Mouse (Mus musculus): Measurements from ENCODE around the gene Cars.

DNA sequence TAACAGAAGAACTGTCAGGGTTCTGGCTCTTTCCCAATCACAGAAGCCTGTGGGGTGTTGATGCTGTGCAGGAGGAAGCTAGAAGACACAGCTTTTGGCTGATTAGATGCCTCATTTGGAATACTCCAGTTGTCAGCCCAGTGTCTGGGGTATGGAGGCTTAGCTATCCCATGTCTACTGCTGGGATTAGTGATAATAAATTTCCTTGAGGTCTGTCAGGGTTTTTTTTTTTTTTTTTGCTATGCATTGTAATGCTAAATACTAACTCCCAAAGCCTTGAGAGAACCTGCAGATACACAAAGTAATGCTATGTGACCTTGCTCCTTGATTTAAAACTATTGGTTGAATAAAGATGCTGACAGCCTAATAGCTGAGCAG is 88.6 kb downstream of the Cars start:
- TF ChIP-seq CTCF (IDR thresholded peaks at IDR 0.05; ENCODE audit: borderline replicate concordance, extremely low read depth, insufficient read depth, insufficient read length) (no peak), POLR2A (IDR thresholded peaks at IDR 0.05; ENCODE audit: borderline replicate concordance, extremely low read depth, insufficient read depth, insufficient read length, poor library complexity, severe bottlenecking) (no peak)

All from brain, embryonic 14.5 days (tissue).